In the genomic region with DNA sequence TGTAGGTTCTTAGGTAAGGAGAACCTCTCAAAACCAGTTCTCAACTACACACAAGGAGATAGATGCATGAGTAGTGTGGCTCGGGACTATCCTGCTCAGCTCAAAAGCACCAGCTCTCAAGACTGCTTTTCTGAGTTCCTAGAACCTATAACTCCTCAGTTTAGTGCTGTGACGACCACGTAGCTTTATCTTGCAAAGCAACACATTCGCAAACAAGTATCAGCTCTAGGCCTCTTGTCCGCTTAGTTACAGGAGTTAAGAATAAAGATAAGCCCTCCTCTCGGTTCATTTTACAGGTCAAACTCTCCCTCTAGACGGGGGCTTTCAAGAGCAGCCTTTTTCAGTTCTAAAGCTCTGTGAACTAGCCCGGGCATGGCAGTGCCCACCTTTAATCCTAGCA, we compare ENCODE assay signal across 17 mouse cellular contexts. TPM values are rescaled to one million over a fixed set of nuclear protein-coding genes. Genes with fewer than 3 reads are reported as not detected.
DNase-seq lines count a peak whose midpoint lies in the region; ATAC-seq and TF ChIP-seq lines count a peak whose summit lies in the region.
"Had no signal": no experiment of that assay in that cellular context is flagged by ENCODE, and none has a peak within 500 bp of the region (broad histone marks: within the 10 kb centered on the region; RNA-seq: fewer than 3 reads in every experiment).

No protein-coding gene starts in this region.

- H3K9ac ChIP-seq in stomach, embryonic 15.5 days, result no peak overlapping the region
- no peak overlapping the region for H3K9ac ChIP-seq in stomach, postnatal 0 days (ENCODE audit: low read length)
- peak overlapping the region; percentile 48 for H3K9ac ChIP-seq in liver, embryonic 14.5 days (replicated peaks)
- H3K9ac ChIP-seq in hindbrain, embryonic 16.5 days (ENCODE audit: low read depth, low read length), result no peak overlapping the region
- H3K9ac ChIP-seq: lung, embryonic 15.5 days had no signal

- WGBS in stomach, embryonic 15.5 days, result 53% methylated on average over 8 of the region's 8 CpGs
- WGBS in stomach, postnatal 0 days, result 55% methylated on average over 8 of the region's 8 CpGs
- WGBS in liver, embryonic 14.5 days (ENCODE audit: insufficient replicate concordance), result 13% methylated on average over 8 of the region's 8 CpGs
- WGBS in hindbrain, embryonic 16.5 days, result 73% methylated on average over 8 of the region's 8 CpGs

- no peaks in the 10 kb centered on the region for H3K36me3 ChIP-seq in stomach, embryonic 15.5 days
- no peaks in the 10 kb centered on the region for H3K36me3 ChIP-seq in stomach, postnatal 0 days (ENCODE audit: control insufficient read depth, insufficient read depth, low read length)
- H3K36me3 ChIP-seq in liver, embryonic 14.5 days (replicated peaks; ENCODE audit: control insufficient read depth, insufficient read depth, low read depth), result no peaks in the 10 kb centered on the region
- H3K36me3 ChIP-seq in hindbrain, embryonic 16.5 days (ENCODE audit: control insufficient read depth, insufficient read depth, low read length), result no peaks in the 10 kb centered on the region
- H3K36me3 ChIP-seq: lung, embryonic 15.5 days had no signal

- no peaks in the 10 kb centered on the region for H3K9me3 ChIP-seq in stomach, embryonic 15.5 days
- H3K9me3 ChIP-seq in stomach, postnatal 0 days (ENCODE audit: control insufficient read depth, low read length), result no peaks in the 10 kb centered on the region
- H3K9me3 ChIP-seq in liver, embryonic 14.5 days (ENCODE audit: control insufficient read depth, low read length), result no peaks in the 10 kb centered on the region
- no peaks in the 10 kb centered on the region for H3K9me3 ChIP-seq in hindbrain, embryonic 16.5 days (ENCODE audit: control insufficient read depth, low read length)
- H3K9me3 ChIP-seq: embryonic facial prominence, embryonic 10.5 days; lung, embryonic 15.5 days had no signal

- no peak for TF ChIP-seq CTCF in stomach, postnatal 0 days (IDR thresholded peaks at IDR 0.05; ENCODE audit: low read depth)
- no peak for TF ChIP-seq CTCF in liver, embryonic 14.5 days (IDR thresholded peaks at IDR 0.05; ENCODE audit: low read depth)

- peaks cover 10% of the 10 kb centered on the region; the same call in 1 of the 2 replicates for H3K4me1 ChIP-seq in stomach, embryonic 15.5 days
- no peaks in the 10 kb centered on the region for H3K4me1 ChIP-seq in stomach, postnatal 0 days (replicated peaks; ENCODE audit: control insufficient read depth, insufficient read depth)
- H3K4me1 ChIP-seq in liver, embryonic 14.5 days (replicated peaks; ENCODE audit: control insufficient read depth in 2 of 2, insufficient read depth in 2 of 2, low read length in 1 of 2), result peaks cover 15 to 26% of the 10 kb centered on the region in 2 experiments
- no peaks in the 10 kb centered on the region; the same call in 1 of the 2 replicates for H3K4me1 ChIP-seq in hindbrain, embryonic 16.5 days (ENCODE audit: control insufficient read depth, insufficient read depth, low read depth, low read length)

- no peak overlapping the region for H3K4me3 ChIP-seq in stomach, embryonic 15.5 days (replicated peaks)
- H3K4me3 ChIP-seq in stomach, postnatal 0 days (ENCODE audit: low read depth, low read length), result no peak overlapping the region
- H3K4me3 ChIP-seq in liver, embryonic 14.5 days (ENCODE audit: insufficient read depth in 1 of 2, low read depth in 2 of 2, low read length in 2 of 2), result peak overlapping the region; percentile 20 to 29; a peak in 2 of 4 replicates
- H3K4me3 ChIP-seq in hindbrain, embryonic 16.5 days (ENCODE audit: low read length), result no peak overlapping the region
- H3K4me3 ChIP-seq: embryonic facial prominence, embryonic 10.5 days; gastrocnemius, adult 2 months; lung, embryonic 15.5 days had no signal

- no peaks in the 10 kb centered on the region for H3K27me3 ChIP-seq in stomach, embryonic 15.5 days (replicated peaks)
- no peaks in the 10 kb centered on the region for H3K27me3 ChIP-seq in stomach, postnatal 0 days (ENCODE audit: control insufficient read depth, insufficient read depth, low read length)
- no peaks in the 10 kb centered on the region for H3K27me3 ChIP-seq in liver, embryonic 14.5 days (ENCODE audit: control insufficient read depth, insufficient read depth, low read length)
- H3K27me3 ChIP-seq in hindbrain, embryonic 16.5 days (replicated peaks; ENCODE audit: control insufficient read depth, insufficient read depth, low read length), result no peaks in the 10 kb centered on the region
- H3K27me3 ChIP-seq: lung, embryonic 15.5 days had no signal

- peak; percentile 68; the same call in 1 of the 2 replicates for ATAC-seq in stomach, embryonic 15.5 days (ENCODE audit: insufficient read depth, low FRiP score, low read depth)
- ATAC-seq in stomach, postnatal 0 days (ENCODE audit: low FRiP score, low TSS enrichment), result no peak
- peak; percentile 61 for ATAC-seq in erythroblast, adult 5-6 weeks (replicated peaks; ENCODE audit: low FRiP score, poor library complexity, severe bottlenecking)
- peak; percentile 84 for ATAC-seq in liver, embryonic 14.5 days (ENCODE audit: insufficient read depth)
- no peak for ATAC-seq in hindbrain, embryonic 16.5 days
- ATAC-seq: hindbrain, postnatal 0 days; midbrain, embryonic 16.5 days had no signal

- no peak for TF ChIP-seq EP300 in stomach, postnatal 0 days (optimal IDR thresholded peaks at IDR 0.05)
- TF ChIP-seq EP300 in liver, embryonic 14.5 days (IDR thresholded peaks at IDR 0.05; ENCODE audit: low read depth), result peak; percentile 81

- H3K4me2 ChIP-seq in stomach, embryonic 15.5 days, result no peak overlapping the region
- no peak overlapping the region for H3K4me2 ChIP-seq in stomach, postnatal 0 days (replicated peaks; ENCODE audit: low read depth)
- H3K4me2 ChIP-seq in liver, embryonic 14.5 days (ENCODE audit: low read depth), result peak overlapping the region; percentile 62
- H3K4me2 ChIP-seq in hindbrain, embryonic 16.5 days (ENCODE audit: low read length), result no peak overlapping the region
- H3K4me2 ChIP-seq: lung, embryonic 15.5 days had no signal

- no peak overlapping the region for H3K27ac ChIP-seq in stomach, embryonic 15.5 days
- H3K27ac ChIP-seq in stomach, postnatal 0 days (replicated peaks), result no peak overlapping the region
- peak overlapping the region; percentile 65 for H3K27ac ChIP-seq in liver, embryonic 14.5 days
- no peak overlapping the region for H3K27ac ChIP-seq in hindbrain, embryonic 16.5 days (ENCODE audit: low read depth, low read length)
- H3K27ac ChIP-seq: embryonic facial prominence, embryonic 10.5 days; gastrocnemius, adult 2 months; hindbrain, postnatal 0 days had no signal

- no peak for DNase-seq in stomach, postnatal 0 days (ENCODE audit: low spot score)
- peak; percentile 56 to 63 (median 62) for DNase-seq in liver, embryonic 14.5 days (ENCODE audit: low read depth in 3 of 3, low spot score in 3 of 3)
- DNase-seq in adrenal gland, adult 8-10 months, result no peak
- no peak for DNase-seq in kidney, adult 11 months
- DNase-seq: adrenal gland, postnatal 10 days; cerebellum, adult 18-20 months; cerebellum, postnatal 36 days; gastrocnemius, adult 2 months; right cerebral cortex, adult 18-20 months; thymus, adult 18-20 months had no signal

RNA-seq across cellular contexts. Expression of a gene that starts 22.3 kb away (rescaled TPM):
- polyA plus RNA-seq in stomach, embryonic 15.5 days (2015; fragmentation: Nextera tagmentation; extraction: Ambion mirVana), result 2.7 and 3.0 TPM in 2 replicates
- 1.7 TPM in 2 replicates for polyA plus RNA-seq in stomach, postnatal 0 days (2015; fragmentation: Nextera tagmentation; extraction: Ambion mirVana)
- total RNA-seq in erythroblast, adult 5-6 weeks (2015; ENCODE audit: low replicate concordance), result 5.4 and 5.6 TPM in 2 replicates
- total RNA-seq in erythroblast, adult 5-6 weeks (2017; ENCODE audit: low replicate concordance), result 6.1 and 8.5 TPM in 2 replicates
- 1.9 and 2.9 TPM in 2 replicates for polyA plus RNA-seq in liver, embryonic 14.5 days (2012; rRNA removed)
- 1.6 and 1.7 TPM in 2 replicates for polyA plus RNA-seq in liver, embryonic 14.5 days (2014; fragmentation: Nextera tagmentation; extraction: Ambion mirVana)
- total RNA-seq in adrenal gland, adult 8-10 months (2022), result 10 to 100 TPM; 24.0 to 36.1 (median 30.1) TPM
- 2.0 and 2.2 TPM in 2 replicates for polyA plus RNA-seq in hindbrain, embryonic 16.5 days (2015; fragmentation: Nextera tagmentation; extraction: Ambion mirVana)

RNA-seq across cellular contexts. Expression of a gene that starts 57.9 kb away (rescaled TPM):
- 18.2 and 20.3 TPM in 2 replicates for polyA plus RNA-seq in stomach, embryonic 15.5 days (2015; fragmentation: Nextera tagmentation; extraction: Ambion mirVana)
- polyA plus RNA-seq in stomach, postnatal 0 days (2015; fragmentation: Nextera tagmentation; extraction: Ambion mirVana), result 19.5 and 23.2 TPM in 2 replicates
- not detected in 2 replicates for total RNA-seq in erythroblast, adult 5-6 weeks (2015; ENCODE audit: low replicate concordance)
- total RNA-seq in erythroblast, adult 5-6 weeks (2017; ENCODE audit: low replicate concordance), result 0.09 and 1.3 TPM in 2 replicates
- 0.98 and 1.5 TPM in 2 replicates for polyA plus RNA-seq in liver, embryonic 14.5 days (2012; rRNA removed)
- 0.40 and 0.60 TPM in 2 replicates for polyA plus RNA-seq in liver, embryonic 14.5 days (2014; fragmentation: Nextera tagmentation; extraction: Ambion mirVana)
- total RNA-seq in adrenal gland, adult 8-10 months (2022), result 10 to 100 TPM; 50.2 to 86.6 (median 67.3) TPM
- polyA plus RNA-seq in hindbrain, embryonic 16.5 days (2015; fragmentation: Nextera tagmentation; extraction: Ambion mirVana), result 1.2 and 1.8 TPM in 2 replicates

Comparison
In these comparisons a context has a peak if more than half of its experiments do, and no peak if none do; other contexts are left out.
1. ATAC-seq: peak in stomach, embryonic 15.5 days (single experiment), erythroblast, adult 5-6 weeks (single experiment) and liver, embryonic 14.5 days (single experiment); none in stomach, postnatal 0 days (single experiment) and hindbrain, embryonic 16.5 days (single experiment).
2. H3K4me3 ChIP-seq: peak in liver, embryonic 14.5 days (2 of 2); none in stomach, embryonic 15.5 days (single experiment), stomach, postnatal 0 days (single experiment) and hindbrain, embryonic 16.5 days (single experiment).
3. DNase-seq: peak in liver, embryonic 14.5 days (3 of 3); none in stomach, postnatal 0 days (single experiment), adrenal gland, adult 8-10 months (single experiment) and kidney, adult 11 months (single experiment).